In genomic region chr1:93512351-93512690, GRCm38 (mm10) we compare ENCODE assay signal across 8 mouse cellular contexts. TPM values are rescaled to one million over a fixed set of nuclear protein-coding genes. Genes with fewer than 3 reads are reported as not detected.
DNase-seq lines count a peak whose midpoint lies in the region; ATAC-seq and TF ChIP-seq lines count a peak whose summit lies in the region.

No protein-coding gene starts in this region.

- peaks cover 9% of the 10 kb centered on the region for H3K4me1 ChIP-seq in heart, embryonic 16.5 days (ENCODE audit: control insufficient read depth, insufficient read depth, low read length)
- H3K4me1 ChIP-seq in bone marrow macrophage, adult 2 months (ENCODE audit: control insufficient read depth, insufficient read depth, low read length), result peaks cover 7% of the 10 kb centered on the region
- peaks cover 22% of the 10 kb centered on the region for H3K4me1 ChIP-seq in hindbrain, embryonic 13.5 days (replicated peaks)
- H3K4me1 ChIP-seq in midbrain, embryonic 12.5 days, result peaks cover 21% of the 10 kb centered on the region

- H3K27ac ChIP-seq in heart, embryonic 16.5 days (ENCODE audit: low read length), result peak overlapping the region; percentile 72
- no peak overlapping the region for H3K27ac ChIP-seq in bone marrow macrophage, adult 2 months (ENCODE audit: insufficient read depth, low read depth, low read length)
- H3K27ac ChIP-seq in hindbrain, embryonic 13.5 days, result peak overlapping the region; percentile 79
- H3K27ac ChIP-seq in midbrain, embryonic 12.5 days (replicated peaks), result peak overlapping the region; percentile 58; the same call in 1 of the 2 replicates

- H3K9ac ChIP-seq in heart, embryonic 16.5 days (ENCODE audit: low read length), result peak overlapping the region; percentile 86
- H3K9ac ChIP-seq in hindbrain, embryonic 13.5 days, result peak overlapping the region; percentile 90
- H3K9ac ChIP-seq in midbrain, embryonic 12.5 days (replicated peaks), result peak overlapping the region; percentile 76

- 2% methylated on average over 15 of the region's 15 CpGs for WGBS in heart, embryonic 16.5 days
- 2% methylated on average over 15 of the region's 15 CpGs for whole genome bisulfite sequencing in hindbrain, embryonic 13.5 days
- under 1% methylated on average over 15 of the region's 15 CpGs for WGBS in midbrain, embryonic 12.5 days

- TF ChIP-seq CTCF in bone marrow macrophage, adult 2 months (IDR thresholded peaks at IDR 0.05; ENCODE audit: low read depth, low read length), result no peak

- H3K36me3 ChIP-seq in heart, embryonic 16.5 days (ENCODE audit: control insufficient read depth, insufficient read depth), result peaks cover 3% of the 10 kb centered on the region; the same call in 1 of the 2 replicates
- peaks cover 8% of the 10 kb centered on the region; the same call in 1 of the 2 replicates for H3K36me3 ChIP-seq in hindbrain, embryonic 13.5 days
- H3K36me3 ChIP-seq in midbrain, embryonic 12.5 days, result peaks cover 13% of the 10 kb centered on the region

- H3K9me3 ChIP-seq in heart, embryonic 16.5 days (replicated peaks; ENCODE audit: control insufficient read depth, low read length), result no peaks in the 10 kb centered on the region
- H3K9me3 ChIP-seq in hindbrain, embryonic 13.5 days, result no peaks in the 10 kb centered on the region
- no peaks in the 10 kb centered on the region for H3K9me3 ChIP-seq in midbrain, embryonic 12.5 days

- H3K4me3 ChIP-seq in heart, embryonic 16.5 days (ENCODE audit: low read length), result peak overlapping the region; percentile 74
- peak overlapping the region; percentile 58 for H3K4me3 ChIP-seq in bone marrow macrophage, adult 2 months (ENCODE audit: insufficient read depth, low read length)
- peak overlapping the region; percentile 73 for H3K4me3 ChIP-seq in hindbrain, embryonic 13.5 days
- peak overlapping the region; percentile 70 for H3K4me3 ChIP-seq in midbrain, embryonic 12.5 days

- peak; percentile 46 for ATAC-seq in heart, embryonic 16.5 days (replicated peaks; ENCODE audit: extremely low read depth, insufficient read depth, low FRiP score)
- ATAC-seq in hindbrain, embryonic 13.5 days (ENCODE audit: low FRiP score), result no peak; the same call in 1 of the 2 replicates
- peak; percentile 67 for ATAC-seq in midbrain, embryonic 12.5 days (ENCODE audit: low FRiP score, low read depth)

- DNase-seq in heart, postnatal 4 days, result no peak
- no peak for DNase-seq in layer of hippocampus, adult 8-10 months (ENCODE audit: low spot score in 2 of 2)
- no peak for DNase-seq in urinary bladder, adult 18-20 months (ENCODE audit: low spot score in 2 of 2)
- no peak for DNase-seq in cerebellum, adult 8-10 months

- no peaks in the 10 kb centered on the region for H3K27me3 ChIP-seq in heart, embryonic 16.5 days (ENCODE audit: control insufficient read depth, insufficient read depth, low read length)
- no peaks in the 10 kb centered on the region for H3K27me3 ChIP-seq in hindbrain, embryonic 13.5 days
- H3K27me3 ChIP-seq in midbrain, embryonic 12.5 days, result 0 out of 2 replicates have a peak, but pooled peaks cover 5% of the 10 kb centered on the region

- no peak for TF ChIP-seq POLR2A in bone marrow macrophage, adult 2 months (IDR thresholded peaks at IDR 0.05; ENCODE audit: borderline replicate concordance, low read depth, low read length)

- peak overlapping the region; percentile 86 for H3K4me2 ChIP-seq in heart, embryonic 16.5 days (ENCODE audit: low read depth, low read length)
- H3K4me2 ChIP-seq in hindbrain, embryonic 13.5 days, result peak overlapping the region; percentile 84
- peak overlapping the region; percentile 95 for H3K4me2 ChIP-seq in midbrain, embryonic 12.5 days (replicated peaks)

RNA-seq across cellular contexts. Expression of gene Farp2, which starts 0.4 kb away (rescaled TPM):
- 3.8 and 4.5 TPM in 2 replicates for polyA plus RNA-seq in heart, embryonic 16.5 days (2015; fragmentation: Nextera tagmentation; extraction: Ambion mirVana)
- total RNA-seq in heart, postnatal 4 days (2021), result 10 to 100 TPM; 15.3 to 16.8 TPM
- polyA plus RNA-seq in bone marrow macrophage, adult 2 months (2012; ENCODE audit: insufficient read depth, insufficient read length, missing spikeins), result 3.4 and 4.4 TPM in 2 replicates
- polyA plus RNA-seq in hindbrain, embryonic 13.5 days (2015; fragmentation: Nextera tagmentation; extraction: Ambion mirVana), result 5.9 TPM in 2 replicates
- polyA plus RNA-seq in midbrain, embryonic 12.5 days (2016; fragmentation: Nextera tagmentation; extraction: Ambion mirVana), result 5.5 and 5.7 TPM in 2 replicates
- total RNA-seq in layer of hippocampus, adult 8-10 months (2022), result 10 to 100 TPM; 12.2 to 14.6 (median 13.8) TPM

RNA-seq across cellular contexts. Expression of gene Hdlbp, which starts 33.7 kb away (rescaled TPM):
- polyA plus RNA-seq in heart, embryonic 16.5 days (2015; fragmentation: Nextera tagmentation; extraction: Ambion mirVana), result 116 and 129 TPM in 2 replicates
- 100 to 1,000 TPM; 317 to 330 TPM for total RNA-seq in heart, postnatal 4 days (2021)
- 79.8 and 89.9 TPM in 2 replicates for polyA plus RNA-seq in bone marrow macrophage, adult 2 months (2012; ENCODE audit: insufficient read depth, insufficient read length, missing spikeins)
- polyA plus RNA-seq in hindbrain, embryonic 13.5 days (2015; fragmentation: Nextera tagmentation; extraction: Ambion mirVana), result 95.2 and 102 TPM in 2 replicates
- polyA plus RNA-seq in midbrain, embryonic 12.5 days (2016; fragmentation: Nextera tagmentation; extraction: Ambion mirVana), result 96.3 and 104 TPM in 2 replicates
- 100 to 1,000 TPM; 144 to 186 (median 160) TPM for total RNA-seq in layer of hippocampus, adult 8-10 months (2022)
